Mouse (Mus musculus) testis, adult 2 months (tissue): ENCODE measurements around the gene Olfr507.

Experiments used
- CTCF ChIP-seq: fragments of 200-500 bp; IDR thresholded peaks from 2 replicates; pipeline ENCODE4 v1.5.1; 2012; ENCODE audit warnings: low read depth, mild to moderate bottlenecking, inconsistent platforms, low read length, moderate library complexity; ENCODE audit not compliant: control insufficient read depth, insufficient read depth, insufficient replicate concordance
- POLR2A ChIP-seq: fragments of 200-500 bp; IDR thresholded peaks from 2 replicates; pipeline ENCODE4 v1.6.1; 2012; ENCODE audit warnings: low read depth, mild to moderate bottlenecking, inconsistent platforms, low read length, moderate library complexity; ENCODE audit not compliant: control insufficient read depth

- TF ChIP-seq CTCF (no peak), POLR2A (no peak)
These were observed 49.4 kb downstream of the Olfr507 start for GRCm38 (mm10) chr7:108671058-108671457.
